Mouse (Mus musculus) forebrain, embryonic 14.5 days (tissue): ENCODE measurements around the gene Zbtb43. TPM values are rescaled to one million over a fixed set of nuclear protein-coding genes. Genes with fewer than 3 reads are reported as not detected.
A peak's percentile ranks its signal among the peaks of the same experiment; 100 is the strongest.

Experiments used
- ATAC-seq: fragments of 200-750 bp; cut with Nextera tagmentation; 2 replicates; pipeline ENCODE4 v1.8.0; 2017; ENCODE audit warnings: mild to moderate bottlenecking, moderate library complexity
- DNase-seq: peaks from one replicate; pipeline ENCODE4 v3.0.0-alpha.2; 2015; ENCODE audit warnings: low spot score
- H3K27ac ChIP-seq: fragments of 300-500 bp; sonication (generic); 2 replicates; pipeline ENCODE4 v1.5.1; 2014; ENCODE audit warnings: low read depth, mild to moderate bottlenecking, control low read depth, low read length, moderate library complexity
- H3K27me3 ChIP-seq: fragments of 300-500 bp; sonication (generic); replicated peaks from 2 replicates; pipeline ENCODE4 v1.6.1; 2014; ENCODE audit warnings: low read length, control low read depth, mixed read lengths; ENCODE audit not compliant: control insufficient read depth, insufficient read depth
- H3K36me3 ChIP-seq: fragments of 300-500 bp; sonication (generic); 2 replicates; pipeline ENCODE4 v1.6.1; 2014; ENCODE audit warnings: low read length, control low read depth; ENCODE audit not compliant: control insufficient read depth, insufficient read depth
- H3K4me1 ChIP-seq: fragments of 300-500 bp; sonication (generic); 2 replicates; pipeline ENCODE4 v1.6.1; 2014; ENCODE audit warnings: antibody characterized with exemption, low read length, control low read depth; ENCODE audit not compliant: control insufficient read depth, insufficient read depth
- H3K4me2 ChIP-seq: fragments of 300-500 bp; sonication (generic); 2 replicates; pipeline ENCODE4 v1.6.1; 2014; ENCODE audit warnings: mild to moderate bottlenecking, control low read depth, low read length
- H3K4me3 ChIP-seq: fragments of 300-500 bp; sonication (generic); 2 replicates; pipeline ENCODE4 v1.5.1; 2014; ENCODE audit warnings: low read depth, low read length, control low read depth
- H3K9ac ChIP-seq: fragments of 300-500 bp; sonication (generic); 2 replicates; pipeline ENCODE4 v1.6.1; 2014; ENCODE audit warnings: mild to moderate bottlenecking, low read length, control low read depth, moderate library complexity
- H3K9me3 ChIP-seq: fragments of 300-500 bp; sonication (generic); replicated peaks from 2 replicates; pipeline ENCODE4 v1.6.1; 2016; ENCODE audit warnings: low read length, control low read depth, mixed read lengths; ENCODE audit not compliant: control insufficient read depth
- WGBS: fragments of 180-500 bp; shearing (Covaris S2); extraction: QIAGEN DNeasy Blood & Tissue Kit; methylation state at CpG from one replicate; pipeline ENCODE4 v1.1.7; 2014; 5-methylcytosine and 5-hydroxymethylcytosine counted together
- polyA plus RNA-seq: library from polyadenylated mRNA; unstranded; fragments of >200 nt; fragmentation: Nextera tagmentation; extraction: Ambion mirVana; gene quantifications from 2 replicates; pipeline ENCODE4 v1.2.1, GENCODE M21; 2014

Gene Zbtb43
- polyA plus RNA-seq, 1 experiment from 2014 or later, result 29.0 TPM

GRCm38 (mm10) chr2:33461066-33461465 lies 7.3 kb downstream of the Zbtb43 start:
- Histone ChIP-seq H3K27ac (no peak overlapping the region), H3K36me3 (peaks cover 56% of the 10 kb centered on the region), H3K9me3 (no peaks in the 10 kb centered on the region), H3K4me2 (no peak overlapping the region), H3K27me3 (no peaks in the 10 kb centered on the region), H3K9ac (no peak overlapping the region), H3K4me1 (no peaks in the 10 kb centered on the region), H3K4me3 (no peak overlapping the region)
- DNase-seq, result no peak
- 84% methylated on average over 1 of the region's 1 CpGs for WGBS
- no peak for ATAC-seq

GRCm38 (mm10) chr2:33459660-33460059 lies 8.7 kb downstream of the Zbtb43 start:
- Histone ChIP-seq H3K9ac (no peak overlapping the region), H3K27me3 (no peaks in the 10 kb centered on the region), H3K4me2 (no peak overlapping the region), H3K4me3 (no peak overlapping the region), H3K9me3 (no peaks in the 10 kb centered on the region), H3K27ac (no peak overlapping the region), H3K4me1 (no peaks in the 10 kb centered on the region), H3K36me3 (peaks cover 62% of the 10 kb centered on the region)
- DNase-seq (no peak), ATAC-seq (no peak)
- 91% methylated on average over 4 of the region's 4 CpGs for WGBS

- Histone ChIP-seq H3K27me3 (no peaks in the 10 kb centered on the region), H3K9me3 (no peaks in the 10 kb centered on the region), H3K27ac (no peak overlapping the region), H3K4me2 (no peak overlapping the region), H3K9ac (no peak overlapping the region), H3K4me1 (no peaks in the 10 kb centered on the region), H3K36me3 (peaks cover 65% of the 10 kb centered on the region), H3K4me3 (no peak overlapping the region)
- DNase-seq (no peak), ATAC-seq (no peak)
- WGBS, result 92% methylated on average over 3 of the region's 3 CpGs
These were observed 11.7 kb downstream of the Zbtb43 start for GRCm38 (mm10) chr2:33456696-33457095.

DNA sequence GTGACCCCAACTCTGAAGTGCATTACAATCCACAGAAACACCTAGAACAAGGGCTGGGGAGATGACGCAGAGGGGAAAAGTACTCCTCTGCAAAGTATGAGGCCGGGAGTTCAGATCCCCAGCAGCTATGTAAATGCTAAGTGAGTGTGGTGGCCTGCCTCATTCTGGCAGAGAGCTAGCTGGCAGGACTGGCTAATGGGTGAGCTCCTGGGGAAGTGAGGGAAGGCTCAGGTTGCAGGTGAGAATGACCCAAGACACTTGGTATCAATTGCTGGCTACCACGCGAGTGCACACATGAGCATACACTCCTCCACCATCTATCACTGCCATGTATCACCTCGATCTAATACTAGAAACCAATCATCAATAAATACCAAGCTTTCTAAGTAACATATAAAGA lies 12.1 kb downstream of the Zbtb43 start:
- Histone ChIP-seq H3K4me1 (no peaks in the 10 kb centered on the region), H3K4me3 (no peak overlapping the region), H3K27ac (no peak overlapping the region), H3K36me3 (peaks cover 65% of the 10 kb centered on the region), H3K9me3 (no peaks in the 10 kb centered on the region), H3K4me2 (no peak overlapping the region), H3K9ac (no peak overlapping the region), H3K27me3 (no peaks in the 10 kb centered on the region)
- ATAC-seq (no peak), DNase-seq (no peak)
- 94% methylated on average over 5 of the region's 5 CpGs for WGBS

- no peak overlapping the region for H3K27ac ChIP-seq
- no peak overlapping the region for H3K4me3 ChIP-seq
- H3K9ac ChIP-seq, result no peak overlapping the region
- no peak overlapping the region for H3K4me2 ChIP-seq
- no peaks in the 10 kb centered on the region for H3K9me3 ChIP-seq
- ATAC-seq (no peak), DNase-seq (no peak)
- peaks cover 67% of the 10 kb centered on the region for H3K36me3 ChIP-seq
- 90% methylated on average over 3 of the region's 3 CpGs for WGBS
- H3K27me3 ChIP-seq, result no peaks in the 10 kb centered on the region
- no peaks in the 10 kb centered on the region for H3K4me1 ChIP-seq
These were observed 13.0 kb downstream of the Zbtb43 start for GRCm38 (mm10) chr2:33455350-33455749.

GRCm38 (mm10) chr2:33454816-33455215 lies 13.5 kb downstream of the Zbtb43 start:
- H3K4me2 ChIP-seq, result no peak overlapping the region
- H3K9me3 ChIP-seq, result no peaks in the 10 kb centered on the region
- H3K36me3 ChIP-seq, result peaks cover 65% of the 10 kb centered on the region
- H3K9ac ChIP-seq, result no peak overlapping the region
- no peak overlapping the region for H3K4me3 ChIP-seq
- WGBS, result 76% methylated on average over 8 of the region's 8 CpGs
- ATAC-seq, result no peak
- no peak for DNase-seq
- H3K27ac ChIP-seq, result no peak overlapping the region
- no peaks in the 10 kb centered on the region for H3K4me1 ChIP-seq
- H3K27me3 ChIP-seq, result no peaks in the 10 kb centered on the region

GRCm38 (mm10) chr2:33453476-33453875 lies 14.9 kb downstream of the Zbtb43 start:
- H3K4me3 ChIP-seq, result no peak overlapping the region
- H3K9ac ChIP-seq, result no peak overlapping the region
- ATAC-seq (no peak), DNase-seq (no peak)
- 77% methylated on average over 3 of the region's 3 CpGs for WGBS
- peak overlapping the region; percentile 39; the same call in 1 of the 2 replicates for H3K27ac ChIP-seq
- H3K36me3 ChIP-seq, result peaks cover 69% of the 10 kb centered on the region
- no peaks in the 10 kb centered on the region for H3K9me3 ChIP-seq
- no peaks in the 10 kb centered on the region for H3K27me3 ChIP-seq
- no peak overlapping the region for H3K4me2 ChIP-seq
- no peaks in the 10 kb centered on the region for H3K4me1 ChIP-seq

- Histone ChIP-seq H3K36me3 (peaks cover 70% of the 10 kb centered on the region), H3K27ac (no peak overlapping the region; the same call in 1 of the 2 replicates)
- WGBS, result 94% methylated on average over 5 of the region's 5 CpGs
These were observed 15.6 kb downstream of the Zbtb43 start for GRCm38 (mm10) chr2:33452721-33453120.

GRCm38 (mm10) chr2:33452140-33452539 lies 16.2 kb downstream of the Zbtb43 start:
- Histone ChIP-seq H3K27ac (no peak overlapping the region), H3K4me1 (no peaks in the 10 kb centered on the region), H3K9me3 (no peaks in the 10 kb centered on the region), H3K36me3 (peaks cover 70% of the 10 kb centered on the region), H3K9ac (no peak overlapping the region), H3K27me3 (no peaks in the 10 kb centered on the region), H3K4me3 (no peak overlapping the region), H3K4me2 (no peak overlapping the region)
- DNase-seq (no peak), ATAC-seq (no peak)
- WGBS, result 59% methylated on average over 4 of the region's 4 CpGs

More at GRCm38 (mm10) chr2:33452721-33453120, 15.6 kb downstream of the Zbtb43 start:
- DNase-seq (no peak), ATAC-seq (no peak)
- Histone ChIP-seq H3K9ac (no peak overlapping the region), H3K9me3 (no peaks in the 10 kb centered on the region), H3K4me1 (no peaks in the 10 kb centered on the region), H3K4me3 (no peak overlapping the region), H3K27me3 (no peaks in the 10 kb centered on the region), H3K4me2 (no peak overlapping the region)
